Mouse (Mus musculus) heart, postnatal 0 days (tissue): Measurements from ENCODE around the gene Bcl2l2. TPM values are rescaled to one million over a fixed set of nuclear protein-coding genes. Genes with fewer than 3 reads are reported as not detected.

ENCODE experiments used
- ATAC-seq: fragments of 200-750 bp; cut with Nextera tagmentation; 2 replicates; pipeline ENCODE4 v1.8.0; 2017; ENCODE audit warnings: low read depth, moderate number of reproducible peaks, moderate library complexity; ENCODE audit not compliant: insufficient read depth
- DNase-seq: peaks from one replicate; pipeline ENCODE4 v3.0.0-alpha.2; 2016; ENCODE audit warnings: low spot score
- H3K27ac ChIP-seq: fragments of 300-500 bp; sonication (generic); 2 replicates; pipeline ENCODE4 v1.5.1; 2014; ENCODE audit warnings: low read depth, mild to moderate bottlenecking
- H3K27me3 ChIP-seq: fragments of 300-500 bp; sonication (generic); 2 replicates; pipeline ENCODE4 v1.6.1; 2014; ENCODE audit warnings: low read length, mixed read lengths; ENCODE audit not compliant: control insufficient read depth, insufficient read depth
- H3K36me3 ChIP-seq: fragments of 300-500 bp; sonication (generic); replicated peaks from 2 replicates; pipeline ENCODE4 v1.6.1; 2014; ENCODE audit warnings: low read length, mixed read lengths; ENCODE audit not compliant: control insufficient read depth, insufficient read depth
- H3K4me1 ChIP-seq: fragments of 300-500 bp; sonication (generic); 2 replicates; pipeline ENCODE4 v1.6.1; 2014; ENCODE audit warnings: antibody characterized with exemption; ENCODE audit not compliant: control insufficient read depth, insufficient read depth
- H3K4me2 ChIP-seq: fragments of 300-500 bp; sonication (generic); 2 replicates; pipeline ENCODE4 v1.6.1; 2014; ENCODE audit warnings: low read depth, mild to moderate bottlenecking, low read length, moderate library complexity
- H3K4me3 ChIP-seq: fragments of 300-500 bp; sonication (generic); 2 replicates; pipeline ENCODE4 v1.5.1; 2014; ENCODE audit warnings: low read depth, low read length
- H3K9ac ChIP-seq: fragments of 300-500 bp; sonication (generic); replicated peaks from 2 replicates; pipeline ENCODE4 v1.6.1; 2014; ENCODE audit warnings: low read depth, low read length, mixed read lengths
- H3K9me3 ChIP-seq: fragments of 300-500 bp; sonication (generic); replicated peaks from 2 replicates; pipeline ENCODE4 v1.6.1; 2016; ENCODE audit warnings: low read length; ENCODE audit not compliant: control insufficient read depth
- CTCF ChIP-seq: IDR thresholded peaks from 2 replicates; pipeline ENCODE4 v1.5.1; 2016; ENCODE audit warnings: antibody characterized with exemption, control low read depth, low read depth
- EP300 ChIP-seq: IDR thresholded peaks from 2 replicates; pipeline ENCODE4 v1.6.1; 2016; ENCODE audit warnings: antibody characterized with exemption, low read depth
- WGBS: fragments of 180-500 bp; shearing (Covaris S2); extraction: QIAGEN DNeasy Blood & Tissue Kit; methylation state at CpG from one replicate; pipeline ENCODE4 v1.1.7; 2014; 5-methylcytosine and 5-hydroxymethylcytosine counted together
- polyA plus RNA-seq: library from polyadenylated mRNA; unstranded; fragments of >200 nt; fragmentation: Nextera tagmentation; extraction: Ambion mirVana; gene quantifications from 2 replicates; pipeline ENCODE4 v1.2.1, GENCODE M21; 2015
- total RNA-seq: library from RNA; depleted of rRNA; stranded (reverse); fragments of >200 nt; gene quantifications from 2 replicates; pipeline ENCODE4 v1.2.3, GENCODE M21; 2014; ENCODE audit warnings: low replicate concordance

Bcl2l2 gene
- total and polyA plus RNA-seq, 2 experiments from 2014 or later: 3.3 to 20.6 TPM

DNA sequence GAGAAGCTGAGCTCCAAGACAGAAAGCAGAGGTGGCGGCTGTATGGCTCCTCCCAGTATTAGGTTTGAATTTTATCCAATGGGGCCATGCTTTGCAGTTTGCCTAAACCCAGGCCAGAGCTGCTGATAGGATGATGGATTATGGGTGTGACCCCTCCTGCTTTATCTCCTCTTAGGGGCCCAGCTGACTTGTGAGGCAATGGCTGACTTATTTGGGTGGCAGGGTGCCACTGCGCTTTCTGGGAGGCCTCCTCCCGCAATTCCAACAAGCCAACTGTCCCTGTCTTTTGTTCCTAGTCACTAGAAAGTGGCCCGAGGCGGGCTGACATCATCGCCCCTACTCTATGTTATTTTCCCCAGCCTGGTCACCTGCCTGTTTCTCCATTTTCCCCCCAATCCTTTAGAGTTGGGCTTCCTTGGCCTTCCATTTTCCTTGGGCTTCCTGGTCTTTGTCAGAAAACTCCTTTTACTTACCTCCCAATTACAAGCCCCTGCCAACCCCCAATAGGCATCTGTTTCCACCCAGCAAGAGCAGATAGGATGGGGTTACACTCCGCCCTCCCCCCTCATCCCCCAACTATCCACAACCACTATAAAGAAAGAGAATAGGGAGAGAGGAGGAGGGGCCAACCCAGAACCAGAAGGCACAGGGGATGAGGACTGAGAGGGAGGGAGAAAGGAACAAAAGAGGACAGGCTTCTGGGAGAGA lies 41.6 kb downstream of the Bcl2l2 start:
- Histone ChIP-seq H3K9me3 (no peaks in the 10 kb centered on the region), H3K4me1 (peaks cover 3% of the 10 kb centered on the region; the same call in 1 of the 2 replicates), H3K27me3 (no peaks in the 10 kb centered on the region), H3K4me2 (peak overlapping the region; percentile 81), H3K9ac (no peak overlapping the region), H3K4me3 (peak overlapping the region; percentile 53), H3K36me3 (no peaks in the 10 kb centered on the region), H3K27ac (peak overlapping the region; percentile 82)
- WGBS: 37% methylated on average over 7 of the region's 7 CpGs
- no peak; the same call in 1 of the 2 replicates for TF ChIP-seq EP300
- TF ChIP-seq CTCF: no peak
- peak; percentile 66 for ATAC-seq
- no peak for DNase-seq

DNA sequence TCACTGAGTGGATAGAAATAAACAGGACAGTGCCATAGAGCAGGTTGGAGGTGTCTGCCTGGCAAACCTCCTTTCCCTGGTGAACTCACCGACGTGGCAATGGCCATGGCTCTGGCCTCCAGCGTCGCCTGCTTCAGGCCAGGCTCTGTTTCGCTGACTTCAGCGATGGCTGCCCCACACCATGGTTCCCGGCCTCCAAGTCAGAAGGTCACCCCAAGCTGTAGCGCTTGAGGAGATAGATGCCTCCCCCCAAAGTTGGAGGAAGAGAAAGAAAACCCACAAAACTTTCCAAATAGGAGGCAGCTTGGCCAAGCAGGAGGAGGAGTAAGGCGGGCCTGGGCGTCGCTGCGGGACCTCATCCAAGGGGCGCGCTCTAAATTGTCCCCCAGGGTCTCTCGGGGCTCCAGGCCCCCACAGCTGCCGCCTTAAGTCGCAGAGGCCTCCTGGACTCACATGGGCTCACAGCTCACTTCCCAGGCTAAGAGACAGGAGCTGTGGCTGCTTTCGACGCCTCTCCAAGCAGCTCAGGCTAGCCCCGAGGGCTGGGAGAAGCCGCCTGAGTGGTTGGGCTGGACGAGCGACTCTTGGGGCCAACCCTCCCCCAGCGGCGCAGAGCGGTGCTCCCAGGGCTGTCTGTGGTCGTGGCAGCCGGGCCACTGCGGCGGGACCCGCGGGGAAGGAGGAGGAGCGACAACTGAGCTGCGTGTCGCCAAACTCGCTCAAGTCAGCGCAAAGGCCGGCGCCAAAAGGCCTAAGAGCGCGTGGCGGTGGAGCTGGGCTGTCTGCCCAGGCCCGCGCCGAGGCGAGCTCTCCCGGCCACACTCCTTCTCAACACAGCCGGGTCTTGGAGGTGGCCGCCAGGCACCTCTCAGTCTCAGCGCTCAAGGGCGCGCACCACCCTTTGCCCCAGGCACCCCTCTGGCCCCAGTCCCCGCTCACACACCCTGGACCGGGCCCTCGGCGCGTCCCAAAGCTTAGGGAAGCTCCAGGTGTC lies 42.5 kb downstream of the Bcl2l2 start, which contains the start of gene Efs:
Efs (minus strand) TSS at position 778 of the 994 bp plus-strand sequence.
- WGBS: 9% methylated on average over 44 of the region's 57 CpGs
- DNase-seq: no peak
- H3K4me3 ChIP-seq: peak within 1 kb of the TSS; percentile 53
- peak within 1 kb of the TSS; percentile 82 for H3K27ac ChIP-seq
- ATAC-seq: peak; percentile 69
- peak within 1 kb of the TSS; percentile 81 for H3K4me2 ChIP-seq
- H3K27me3 ChIP-seq: no peaks in the 10 kb centered on the region
- peaks cover 3% of the 10 kb centered on the region; the same call in 1 of the 2 replicates for H3K4me1 ChIP-seq
- H3K9me3 ChIP-seq: no peaks in the 10 kb centered on the region
- H3K9ac ChIP-seq: peak within 1 kb of the TSS; percentile 63
- TF ChIP-seq CTCF: no peak
- no peaks in the 10 kb centered on the region for H3K36me3 ChIP-seq

DNA sequence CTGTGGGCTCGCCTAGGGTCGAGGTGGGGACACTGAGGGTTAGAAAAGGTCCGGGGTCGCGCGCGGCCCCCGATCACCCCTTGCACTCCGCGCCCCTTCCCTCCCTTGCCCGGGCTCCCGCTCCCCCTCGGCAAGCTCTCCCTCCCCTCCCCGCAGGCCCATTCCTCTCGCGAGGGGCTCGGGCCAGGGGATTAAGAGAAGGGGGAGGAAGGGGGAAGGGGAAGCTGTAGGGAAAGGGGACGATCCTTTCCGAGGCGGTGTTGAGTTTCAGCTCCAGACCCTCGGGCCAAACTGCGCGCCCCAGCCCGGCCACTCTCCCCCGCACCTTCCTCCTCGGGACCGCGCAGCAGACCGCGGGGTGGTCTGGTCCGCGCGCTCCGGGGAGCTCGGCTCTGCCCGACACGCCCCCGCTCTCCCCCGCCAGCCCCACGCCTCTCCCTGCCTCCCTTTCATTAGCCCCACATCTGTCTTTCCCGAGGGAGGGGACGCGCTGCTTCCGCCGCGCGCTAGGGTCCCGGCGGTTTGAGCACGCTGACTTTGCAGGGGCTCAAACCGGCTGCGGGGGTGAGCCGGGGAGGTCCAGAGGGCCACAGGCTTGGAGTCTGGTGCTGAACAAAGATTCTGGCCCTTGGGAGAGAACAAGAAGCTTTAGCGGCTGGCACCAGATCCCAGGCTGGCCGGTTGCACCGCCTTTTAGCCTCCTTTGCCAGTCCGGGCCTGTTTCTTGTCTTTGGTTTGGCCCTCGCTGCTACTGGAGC lies 43.4 kb downstream of the Bcl2l2 start:
- Histone ChIP-seq H3K27me3 (no peaks in the 10 kb centered on the region), H3K4me3 (peak overlapping the region; percentile 53), H3K36me3 (no peaks in the 10 kb centered on the region), H3K9ac (peak overlapping the region; percentile 63), H3K4me1 (peaks cover 3% of the 10 kb centered on the region; the same call in 1 of the 2 replicates), H3K9me3 (no peaks in the 10 kb centered on the region), H3K4me2 (peak overlapping the region; percentile 81), H3K27ac (peak overlapping the region; percentile 82)
- WGBS: 2% methylated on average over 42 of the region's 58 CpGs
- ATAC-seq (peak; percentile 40), DNase-seq (no peak)
- TF ChIP-seq EP300: no peak
- TF ChIP-seq CTCF: no peak

DNA sequence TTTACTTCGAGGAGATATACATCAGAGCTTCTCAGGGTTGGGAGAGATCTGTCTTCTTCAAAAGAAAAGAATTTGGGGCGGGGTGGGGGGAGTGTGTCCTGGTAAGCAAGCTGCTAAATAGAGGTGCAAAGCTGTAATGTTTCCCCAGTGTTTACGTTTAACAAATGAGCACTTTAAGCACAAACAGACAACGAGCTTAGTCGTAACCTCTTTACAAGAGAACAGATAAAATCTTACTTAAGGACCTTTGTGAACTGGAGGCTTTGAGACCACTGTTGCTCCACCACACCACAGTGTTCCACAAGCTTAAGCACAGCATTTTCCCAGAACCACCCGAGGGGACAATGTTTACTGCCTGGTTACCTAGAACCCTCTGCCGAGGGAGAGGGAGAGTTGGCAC lies 44.1 kb downstream of the Bcl2l2 start:
- WGBS: 45% methylated on average over 7 of the region's 7 CpGs
- TF ChIP-seq EP300: no peak
- no peak for TF ChIP-seq CTCF
- Histone ChIP-seq H3K4me2 (0 out of 2 replicates have a peak overlapping the region, but pooled peaks have one; percentile 81), H3K36me3 (no peaks in the 10 kb centered on the region), H3K9ac (no peak overlapping the region), H3K4me1 (peaks cover 3% of the 10 kb centered on the region; the same call in 1 of the 2 replicates), H3K4me3 (no peak overlapping the region), H3K27me3 (no peaks in the 10 kb centered on the region), H3K9me3 (no peaks in the 10 kb centered on the region), H3K27ac (peak overlapping the region; percentile 82; the same call in 1 of the 2 replicates)
- ATAC-seq (no peak), DNase-seq (no peak)

DNA sequence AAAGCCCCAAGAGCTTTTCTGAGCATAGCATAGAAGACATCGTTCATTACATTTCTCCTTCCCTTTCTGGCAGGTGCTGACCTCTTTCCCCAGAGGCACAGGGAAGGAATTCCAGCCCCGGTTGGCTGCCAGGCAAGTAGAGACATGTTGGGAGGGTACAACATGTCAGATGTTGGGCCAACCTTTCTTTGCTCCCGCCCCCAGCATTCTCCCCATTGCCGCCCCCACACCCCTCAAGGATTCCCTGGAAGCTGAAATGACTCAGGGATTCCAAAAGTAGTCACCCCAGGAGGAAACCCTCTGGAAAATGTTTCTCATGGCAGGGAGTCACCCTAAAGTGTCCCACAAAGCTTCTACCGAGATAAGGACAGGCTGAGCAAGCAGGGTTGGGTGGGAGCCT lies 46.6 kb downstream of the Bcl2l2 start:
- no peaks in the 10 kb centered on the region for H3K27me3 ChIP-seq
- ATAC-seq: no peak
- WGBS: 53% methylated on average over 5 of the region's 5 CpGs
- DNase-seq: no peak
- no peak overlapping the region for H3K27ac ChIP-seq
- H3K4me2 ChIP-seq: no peak overlapping the region
- H3K4me3 ChIP-seq: no peak overlapping the region
- H3K4me1 ChIP-seq: no peaks in the 10 kb centered on the region; the same call in 1 of the 2 replicates
- H3K9me3 ChIP-seq: no peaks in the 10 kb centered on the region
- H3K36me3 ChIP-seq: no peaks in the 10 kb centered on the region
- no peak overlapping the region for H3K9ac ChIP-seq
- no peak for TF ChIP-seq CTCF
- TF ChIP-seq EP300: no peak
